Mouse (Mus musculus) urinary bladder, postnatal 10 days (tissue): ENCODE data around the gene Slc22a15.

Experiments used
- DNase-seq: peaks from one replicate; pipeline ENCODE4 v3.0.0; 2022; ENCODE audit warnings: low spot score

Slc22a15 gene

DNA sequence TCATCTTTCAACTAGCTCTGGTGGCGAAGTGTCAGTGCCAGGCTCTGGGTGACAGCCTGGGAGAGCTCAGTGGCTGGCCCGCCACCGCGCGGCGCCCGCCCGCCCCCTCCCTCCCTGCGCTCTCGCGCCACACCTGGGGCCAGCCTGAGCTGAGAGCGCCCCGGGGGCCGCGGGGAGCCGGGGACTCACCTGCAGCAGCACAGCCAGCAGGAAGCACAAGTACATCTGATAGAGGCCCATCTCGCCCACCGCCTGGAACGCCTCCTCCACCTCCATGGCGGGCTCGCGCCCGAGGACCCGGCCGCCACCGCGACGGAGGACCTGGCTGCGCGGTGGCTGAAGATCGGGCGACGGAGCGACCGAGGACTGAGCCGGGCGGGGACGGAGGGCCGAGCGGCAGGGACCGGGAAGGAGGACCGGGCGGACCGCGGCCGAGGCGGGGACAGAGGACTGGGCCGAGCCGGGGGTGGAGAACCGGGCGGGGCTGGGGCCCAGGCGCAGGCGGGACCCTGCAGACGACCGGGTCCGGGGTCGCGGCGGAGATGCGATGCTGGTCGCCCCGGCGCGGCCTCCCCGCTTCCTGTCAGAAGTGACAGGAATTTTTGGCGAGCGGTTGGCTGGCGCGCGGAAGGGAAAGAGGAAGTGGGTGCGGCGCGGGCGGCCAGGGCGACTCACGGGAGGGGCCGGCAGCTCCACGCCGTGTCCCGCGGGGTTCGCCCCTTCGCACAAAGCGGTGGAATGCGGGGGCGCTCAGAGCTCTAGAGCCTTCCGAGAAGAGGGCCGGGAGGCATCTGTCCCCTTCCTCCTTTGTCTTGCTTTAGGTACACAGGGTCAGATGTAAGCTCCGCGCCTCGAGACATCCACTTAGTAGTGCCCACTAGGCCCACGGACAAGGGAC, at the start of gene Slc22a15:
Gene Slc22a15 (minus strand): TSS at position 611 of the 898 bp plus-strand sequence.
- no peak for DNase-seq

DNA sequence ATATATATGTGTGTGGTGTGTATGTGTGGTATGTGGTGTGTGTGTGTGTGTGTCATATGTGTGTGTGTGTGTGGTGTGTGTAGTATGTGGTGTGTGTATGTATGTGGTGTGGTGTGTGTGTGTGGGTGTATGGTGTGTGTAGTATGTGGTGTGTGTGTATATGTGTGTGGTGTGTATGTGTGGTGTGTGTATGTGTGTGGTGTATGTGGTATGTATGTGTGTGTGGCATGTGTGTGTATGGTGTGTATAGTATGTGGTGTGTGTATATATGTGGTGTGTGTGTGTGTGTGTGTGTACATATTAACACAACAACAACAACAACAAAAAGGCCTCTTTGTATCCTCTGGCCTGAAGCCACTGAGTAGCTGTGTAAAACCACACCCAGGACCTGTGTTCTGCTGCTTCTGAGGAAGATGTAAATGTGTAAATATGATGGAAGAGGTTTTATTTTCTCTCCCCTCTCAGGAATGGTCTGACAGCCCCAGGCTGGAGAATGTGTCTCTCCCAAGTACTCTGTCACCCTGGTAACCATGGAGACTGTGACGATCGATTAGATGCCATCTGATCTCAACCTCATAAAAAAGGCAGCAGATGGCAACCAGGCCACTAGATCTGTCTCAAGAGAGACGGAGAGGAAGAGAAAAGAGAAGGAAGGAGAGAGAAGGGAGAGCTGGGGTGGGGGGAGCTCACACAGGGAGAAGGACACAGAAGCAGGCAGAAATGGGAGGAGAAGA, 42.7 kb upstream of the Slc22a15 start:
- DNase-seq, result no peak

DNA sequence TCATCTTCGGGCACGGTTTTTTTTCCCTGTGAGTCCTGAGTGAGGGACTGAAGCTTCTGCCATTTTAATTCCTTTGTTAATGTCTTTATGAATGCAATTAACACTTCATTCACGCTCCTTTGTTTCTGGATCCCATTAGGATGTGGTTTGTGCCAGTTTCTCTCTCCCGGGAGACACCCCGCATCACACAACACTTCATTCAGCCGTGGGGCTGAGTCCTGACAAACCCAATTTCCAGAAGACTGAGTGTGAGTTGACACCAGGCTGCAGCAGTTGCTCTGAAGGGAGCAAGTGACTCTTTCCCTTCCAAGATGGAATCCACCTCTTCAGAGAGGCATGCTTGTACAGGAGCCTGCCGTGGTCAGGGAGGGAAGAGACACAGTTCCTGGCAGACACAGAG, 40.1 kb upstream of the Slc22a15 start:
- DNase-seq, result no peak

DNA sequence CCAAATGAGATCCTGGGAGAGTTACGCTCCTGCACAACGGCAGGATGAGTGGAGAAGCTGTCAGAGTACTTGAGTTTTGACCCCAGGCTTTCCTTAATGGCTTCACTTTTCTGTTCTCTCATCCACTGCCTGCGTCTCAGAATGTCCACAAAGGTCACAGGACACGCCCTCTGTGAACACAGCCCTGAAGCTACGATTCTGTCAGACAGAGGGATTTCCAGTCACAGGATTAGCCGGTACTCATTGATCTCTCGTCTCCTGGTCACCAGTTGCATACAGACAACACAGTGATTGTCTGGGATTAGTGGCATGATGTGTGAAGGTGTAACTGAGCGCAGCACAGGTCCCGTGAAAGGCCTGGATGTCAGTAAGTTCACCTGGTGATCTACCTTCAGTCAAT, 39.2 kb upstream of the Slc22a15 start:
- DNase-seq, result no peak

DNA sequence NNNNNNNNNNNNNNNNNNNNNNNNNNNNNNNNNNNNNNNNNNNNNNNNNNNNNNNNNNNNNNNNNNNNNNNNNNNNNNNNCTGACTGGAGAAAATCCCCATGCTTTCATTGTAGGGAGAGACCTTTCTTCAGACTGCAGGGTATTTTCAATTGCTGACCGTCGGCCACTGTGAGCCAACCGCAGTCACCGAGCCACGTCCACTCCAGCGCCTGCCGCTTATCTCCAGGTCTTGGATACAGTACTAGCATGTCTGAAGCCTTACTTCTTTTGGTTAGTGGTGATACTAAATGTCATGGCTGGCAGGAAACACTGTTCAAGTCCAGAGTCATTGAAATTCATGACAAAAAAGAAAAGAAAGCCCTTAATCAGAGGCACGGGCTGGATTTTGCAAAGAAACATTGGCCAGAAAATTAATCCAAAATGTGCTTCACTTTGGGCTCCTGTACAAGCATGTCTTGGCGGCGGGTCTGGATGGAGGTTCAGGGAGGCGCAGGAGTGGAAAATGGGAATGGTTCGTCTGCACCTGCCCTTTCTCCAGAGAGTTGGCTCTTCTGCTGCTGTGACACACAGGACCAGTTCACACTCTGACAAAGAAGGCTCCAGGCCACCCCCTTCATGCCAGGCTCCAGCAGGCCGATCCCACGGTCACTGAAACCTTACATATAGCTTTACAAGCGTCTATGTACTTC, 37.0 kb upstream of the Slc22a15 start:
- no peak for DNase-seq

DNA sequence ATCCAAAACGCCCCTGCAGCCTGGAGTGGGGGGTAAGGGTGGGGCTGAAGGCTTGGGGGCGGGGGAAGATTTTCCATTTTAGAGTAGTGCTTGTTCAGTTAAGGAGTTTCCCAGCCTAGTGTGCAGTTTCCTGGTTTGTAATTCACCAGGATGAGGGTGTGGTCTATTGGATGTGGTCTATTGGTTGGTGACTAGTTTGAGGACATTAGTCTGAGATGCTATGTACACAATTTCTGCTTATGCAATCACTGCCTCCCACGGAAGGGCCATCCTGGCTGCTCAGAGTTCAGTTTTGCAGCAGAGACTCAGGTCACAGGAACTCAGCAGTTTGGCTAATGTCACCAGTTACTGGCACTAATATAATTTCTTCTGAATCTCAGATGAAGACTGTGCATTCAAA, 33.8 kb upstream of the Slc22a15 start:
- no peak for DNase-seq

DNA sequence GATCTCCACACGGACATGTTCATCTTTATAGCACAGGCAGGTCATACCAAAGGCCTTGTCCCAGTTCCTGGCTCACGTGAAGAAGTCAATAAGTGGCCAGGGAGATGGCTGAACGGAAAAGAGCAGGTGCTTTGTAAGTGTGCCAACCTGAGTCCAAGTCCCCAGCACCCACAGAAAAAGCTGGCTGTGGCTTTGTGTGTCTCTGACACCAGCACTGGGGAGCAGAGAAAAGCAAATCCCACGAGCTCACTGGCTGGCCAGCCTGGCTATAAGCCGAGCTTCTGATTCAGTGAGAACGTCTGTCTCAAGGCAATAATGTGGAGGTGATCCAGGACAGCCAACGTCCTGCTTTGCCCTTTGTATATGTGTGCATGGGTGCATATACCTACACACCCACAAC, 29.3 kb upstream of the Slc22a15 start:
- no peak for DNase-seq

DNA sequence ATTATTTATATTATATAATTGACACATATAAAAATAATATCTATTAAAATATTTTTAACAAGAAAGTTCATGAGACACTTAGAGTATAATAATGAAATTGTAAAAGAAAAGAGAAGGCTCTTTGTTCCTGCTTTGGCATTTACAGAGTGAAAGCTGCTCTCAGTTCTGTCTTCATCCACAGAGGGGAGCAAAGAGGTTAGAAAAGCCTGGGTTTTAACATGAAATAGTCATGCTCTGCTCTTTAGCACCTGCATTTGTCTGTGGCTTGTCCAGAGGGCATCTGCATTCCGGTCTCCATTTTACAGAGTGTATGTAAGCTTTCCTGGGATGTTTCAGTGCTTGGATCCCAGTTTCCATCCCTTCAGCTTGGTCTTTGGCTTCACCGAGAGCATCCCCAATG, 28.3 kb upstream of the Slc22a15 start:
- DNase-seq, result no peak

GRCm38 (mm10) chr3:101948572-101948971, 24.3 kb upstream of the Slc22a15 start:
- no peak for DNase-seq

DNA sequence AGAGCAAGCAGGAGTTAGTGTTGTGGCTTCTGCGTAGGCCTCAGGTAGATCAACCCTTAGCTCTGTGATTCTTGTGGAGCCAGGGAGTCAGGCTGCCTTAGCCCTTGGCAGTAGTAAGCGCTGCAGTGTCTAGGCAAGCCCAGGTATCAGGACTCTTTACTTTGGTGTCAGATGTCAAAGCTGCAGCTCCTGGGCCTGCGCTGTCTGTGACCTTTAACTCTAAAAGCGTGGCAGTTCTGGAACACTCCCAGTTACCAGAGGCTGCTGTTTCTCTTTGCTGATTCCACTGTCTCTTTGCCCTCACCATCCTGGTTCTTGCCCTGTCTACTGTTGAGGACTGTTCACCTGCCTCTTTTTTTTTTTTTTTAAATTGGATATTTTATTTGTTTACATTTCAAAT, 23.0 kb upstream of the Slc22a15 start:
- DNase-seq, result no peak

DNA sequence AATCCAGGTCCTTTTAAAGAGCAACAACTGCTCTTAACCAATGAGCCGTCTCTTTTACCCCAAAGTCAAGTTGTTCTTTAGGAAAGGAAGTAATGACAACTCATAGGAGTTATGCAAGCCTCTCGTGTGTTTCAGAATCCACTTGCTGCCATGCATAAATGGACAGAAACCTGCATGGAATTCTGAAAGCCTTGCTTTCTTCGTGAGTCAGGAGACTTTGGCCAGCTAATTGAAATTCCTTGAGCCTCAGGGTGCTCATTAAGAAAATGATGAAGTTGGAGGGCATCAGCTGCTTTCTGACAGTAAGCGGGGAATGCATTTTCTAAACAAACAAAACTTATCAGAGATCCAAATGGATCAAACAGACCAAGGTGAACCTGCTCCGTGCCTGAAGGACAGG, 21.0 kb upstream of the Slc22a15 start:
- DNase-seq, result no peak

GRCm38 (mm10) chr3:101940418-101940817, 16.2 kb upstream of the Slc22a15 start:
- DNase-seq, result no peak

DNA sequence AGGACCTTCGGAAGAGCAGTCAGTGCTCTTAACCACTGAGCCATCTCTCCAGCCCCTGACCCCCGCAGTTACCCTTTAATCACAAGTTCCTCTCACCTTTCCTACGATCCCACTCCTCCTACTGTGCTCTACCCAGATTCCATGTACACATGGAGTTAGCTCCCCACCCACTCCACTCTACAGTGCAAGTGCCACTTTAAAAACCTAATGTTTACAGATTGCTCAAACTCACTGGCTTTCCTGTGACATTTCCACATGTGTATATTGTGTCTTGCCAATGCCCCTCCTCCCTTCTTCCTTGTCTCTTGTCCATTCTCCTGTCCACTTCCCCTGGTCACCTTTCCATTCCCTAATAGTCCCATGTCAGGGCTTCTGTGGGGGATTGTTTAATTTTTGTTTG, 15.6 kb upstream of the Slc22a15 start:
- no peak for DNase-seq

DNA sequence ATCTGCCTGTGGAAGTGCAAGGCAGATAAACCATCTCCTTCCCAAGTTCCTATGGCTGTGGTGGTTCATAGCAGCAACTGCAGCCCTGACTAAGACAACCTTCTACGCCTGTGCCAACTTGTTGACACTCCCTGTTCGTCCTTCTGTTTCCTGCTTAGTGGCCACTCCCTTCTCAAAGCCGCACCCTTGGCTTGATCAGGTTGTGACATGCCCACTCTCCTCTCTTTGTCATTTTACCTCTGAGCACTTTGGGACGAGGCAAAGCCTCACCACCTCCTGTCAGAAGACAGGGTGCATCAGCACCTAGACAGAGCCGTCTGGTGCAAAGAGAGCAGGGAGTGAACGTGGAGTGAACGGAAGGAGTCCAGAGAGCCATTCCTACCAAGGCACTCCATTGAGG, 14.9 kb upstream of the Slc22a15 start:
- DNase-seq, result no peak

GRCm38 (mm10) chr3:101936369-101936768, 12.1 kb upstream of the Slc22a15 start:
- no peak for DNase-seq

DNA sequence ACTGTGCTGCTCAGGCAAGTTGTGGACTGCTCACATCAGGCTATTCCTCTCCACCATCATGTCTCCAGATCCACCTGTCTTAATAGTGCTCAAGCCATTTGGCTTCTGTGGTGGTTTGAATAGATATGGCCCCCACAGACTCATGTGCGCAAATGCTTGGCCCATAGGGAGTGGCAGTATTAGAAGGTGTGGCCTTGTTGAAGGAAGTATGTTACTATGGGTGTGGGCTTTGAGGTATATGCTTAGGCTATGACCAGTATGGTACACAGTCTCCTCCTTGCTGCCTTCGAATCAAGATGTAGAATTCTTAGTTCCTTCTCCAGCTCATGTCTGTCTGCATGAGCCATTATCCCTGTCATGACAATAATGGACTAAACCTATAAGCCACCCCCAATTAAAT, 9.6 kb upstream of the Slc22a15 start:
- DNase-seq, result no peak

DNA sequence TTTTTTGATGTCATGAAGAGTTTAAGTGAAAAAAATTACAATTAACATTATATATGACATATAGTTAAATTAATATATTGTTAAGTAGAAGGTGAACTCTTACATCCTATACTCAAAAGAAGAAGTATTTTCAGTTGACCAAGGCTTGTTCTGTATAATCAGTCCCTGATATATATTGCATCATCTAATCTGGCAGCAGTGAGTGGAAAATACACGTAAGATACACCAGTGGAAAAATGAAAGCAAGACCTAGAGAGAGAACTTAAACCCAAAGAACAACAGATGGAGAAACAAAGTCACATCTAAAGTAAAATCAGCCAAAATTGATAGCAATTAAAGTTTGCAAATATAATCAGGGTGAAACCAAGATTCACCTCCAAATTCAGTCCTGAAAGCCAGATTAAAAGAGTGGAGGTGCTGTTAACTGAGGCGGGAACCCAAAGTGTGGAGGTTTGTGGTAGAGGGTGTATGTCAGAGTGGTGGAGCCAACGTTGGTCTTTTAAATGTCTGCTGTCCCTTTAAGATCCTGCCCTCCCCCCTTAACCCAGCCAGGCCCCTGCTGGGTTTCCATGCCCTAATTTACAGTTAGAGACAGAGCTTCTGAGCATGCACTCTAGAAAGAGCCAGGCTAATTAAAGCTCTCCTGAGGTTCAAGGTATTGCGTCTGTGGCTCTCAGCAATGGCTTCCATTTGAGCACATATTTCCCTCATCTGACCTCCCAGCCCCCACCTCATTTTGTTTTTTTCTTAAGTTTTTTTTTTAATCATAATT, 5.0 kb upstream of the Slc22a15 start:
- no peak for DNase-seq

DNA sequence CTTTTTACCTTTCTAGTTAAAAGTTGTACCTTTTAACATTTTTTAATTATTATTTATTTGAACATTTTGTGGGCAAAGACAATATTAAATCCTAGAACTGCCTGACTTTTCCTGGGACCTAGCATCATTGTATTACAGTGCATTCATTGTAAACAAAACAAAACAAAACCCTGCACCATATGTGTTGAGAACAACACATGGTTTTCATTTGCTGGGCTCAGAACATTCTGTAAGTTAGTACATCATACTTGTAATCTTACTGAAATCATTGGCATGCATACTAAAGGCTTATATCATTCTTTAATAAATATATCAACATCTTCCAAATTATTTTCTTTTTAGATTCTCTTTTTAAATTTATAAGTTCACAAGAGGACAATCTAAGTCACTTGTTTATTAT, 2.4 kb upstream of the Slc22a15 start:
- DNase-seq, result no peak

DNA sequence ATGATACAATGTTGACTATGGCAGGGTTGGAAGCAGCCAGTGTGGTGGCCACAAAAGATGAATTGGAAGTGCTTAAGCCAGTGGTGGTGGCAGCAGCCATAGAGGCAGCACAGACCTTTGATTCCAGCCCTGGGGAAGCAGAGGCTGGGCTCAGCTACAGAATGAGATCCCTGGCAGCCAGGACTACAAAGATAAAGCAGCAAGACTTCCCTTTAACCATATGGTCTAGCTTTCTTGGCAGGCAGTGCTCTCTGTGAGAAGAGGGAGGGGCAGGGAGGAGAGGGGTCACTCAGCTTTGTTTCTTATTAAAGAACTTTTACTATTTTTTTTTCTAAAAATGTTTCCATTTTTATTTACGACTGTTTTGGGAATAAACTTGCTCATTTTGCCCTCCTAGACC, 1.4 kb upstream of the Slc22a15 start:
- no peak for DNase-seq

- no peak for DNase-seq
Observed at GRCm38 (mm10) chr3:101922366-101922765, 1.9 kb downstream of the Slc22a15 start.

- DNase-seq, result no peak
Observed at GRCm38 (mm10) chr3:101918526-101918925, 5.7 kb downstream of the Slc22a15 start.

DNA sequence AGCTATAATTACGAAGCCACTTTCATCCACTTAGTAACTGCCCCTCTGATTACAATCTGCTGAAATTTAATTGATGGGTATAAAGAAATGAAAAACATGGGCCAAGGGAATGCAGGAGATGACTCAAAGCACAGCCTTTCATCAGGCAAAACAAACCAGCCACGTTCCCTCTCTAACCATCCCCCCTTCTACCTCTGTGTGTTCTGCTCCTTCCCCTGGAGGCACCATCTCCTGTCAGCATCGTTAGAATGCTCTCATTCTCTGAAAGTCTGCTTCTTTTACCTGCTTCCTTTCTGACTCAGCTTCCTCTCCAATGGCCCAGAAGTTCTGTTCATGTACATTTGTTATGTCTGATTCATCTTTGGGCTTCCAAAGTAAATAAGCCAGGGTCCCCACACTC, 6.6 kb downstream of the Slc22a15 start:
- no peak for DNase-seq
